Mouse (Mus musculus): ENCODE measurements at regions not wholly inside any gene's neighbourhood (a gene's known extent, or its start where the extent isn't known, plus 50 kb on each side); places are given as distances from the start of the nearest gene placed in this dataset.
"Not testable (repeated sequence)": the region's sequence is repeated elsewhere in the genome, so short reads cannot be mapped to it uniquely, and the experiment has no call there.

DNA sequence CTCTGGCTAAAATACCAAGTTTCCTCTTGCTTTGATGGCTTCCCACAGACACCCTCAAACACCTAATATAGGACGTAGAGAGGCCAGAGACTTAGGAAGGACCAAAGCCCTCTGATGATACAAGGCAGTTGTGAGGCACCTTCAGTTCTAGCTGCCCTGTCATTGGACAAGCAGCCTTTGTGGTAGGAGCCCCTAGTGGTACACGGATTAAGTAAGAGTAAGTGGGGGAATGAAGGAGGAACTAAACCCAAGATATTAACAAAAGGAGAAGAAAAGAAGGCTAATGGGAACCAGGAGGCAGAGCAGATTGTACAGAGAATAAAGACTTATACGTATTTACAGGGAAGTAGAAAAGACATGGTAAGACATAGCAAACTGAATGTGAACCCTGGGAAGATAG is 352.3 kb upstream of the Tmco5 start:
- DNase-seq (ENCODE audit: low spot score), result not testable (repeated sequence)

DNA sequence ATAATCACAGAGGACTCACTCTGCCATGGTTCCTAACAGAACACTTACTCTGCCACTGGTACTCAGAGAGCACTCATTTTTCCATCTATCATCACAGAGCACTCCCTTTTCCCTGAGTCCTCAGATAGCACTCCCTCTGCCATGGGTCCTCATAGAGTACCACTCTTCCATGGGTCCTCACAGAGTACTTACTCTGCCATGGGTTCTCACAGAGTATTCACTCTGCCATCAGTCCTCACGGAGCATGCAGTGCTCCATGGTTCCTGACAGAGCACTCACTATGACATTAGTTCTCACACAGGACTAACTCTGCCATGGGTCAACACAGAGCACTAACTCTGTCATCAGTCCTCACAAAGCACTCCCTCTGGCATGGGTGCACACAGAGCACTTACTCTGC is 342.0 kb upstream of the Tmco5 start:
- DNase-seq (ENCODE audit: low spot score), result no peak

DNA sequence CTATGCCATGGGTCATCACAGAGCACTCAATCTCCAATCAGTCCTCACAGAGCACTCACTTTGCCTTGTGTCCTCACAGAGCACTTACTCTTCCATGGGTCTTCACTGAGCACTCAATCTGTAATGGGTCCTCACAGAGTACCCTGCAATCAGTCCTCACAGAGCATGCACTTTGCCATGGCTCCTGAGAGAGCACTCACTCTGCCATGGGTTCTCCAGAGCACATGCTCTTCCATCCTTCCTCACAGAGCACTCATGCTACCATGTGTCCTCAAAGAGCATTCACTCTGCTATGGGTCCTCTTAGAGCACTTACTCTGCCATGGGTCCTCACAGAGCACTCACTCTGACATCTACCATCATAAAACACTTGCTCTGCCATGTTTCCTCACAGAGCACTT is 319.1 kb upstream of the Tmco5 start:
- DNase-seq (ENCODE audit: low spot score), result no peak

DNA sequence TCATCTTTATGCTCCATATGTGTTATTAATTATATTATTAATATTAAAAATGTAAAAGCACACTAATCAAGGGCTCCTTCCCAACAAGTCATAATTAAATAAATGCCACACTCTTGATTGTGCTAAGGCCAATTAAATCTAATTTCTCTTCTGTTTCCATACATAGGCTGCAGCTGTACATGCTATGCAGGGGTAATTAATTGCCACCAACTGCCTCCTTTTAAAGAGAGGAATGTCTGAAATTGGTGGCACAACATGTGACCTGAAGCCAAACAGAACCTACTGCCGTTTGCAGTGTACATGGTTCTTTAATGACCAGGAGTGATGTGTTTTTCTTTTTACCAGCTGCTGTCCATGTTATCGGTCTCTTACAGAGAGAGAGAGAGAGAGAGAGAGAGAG is 294.5 kb upstream of the Tmco5 start:
- DNase-seq (ENCODE audit: low spot score), result no peak

DNA sequence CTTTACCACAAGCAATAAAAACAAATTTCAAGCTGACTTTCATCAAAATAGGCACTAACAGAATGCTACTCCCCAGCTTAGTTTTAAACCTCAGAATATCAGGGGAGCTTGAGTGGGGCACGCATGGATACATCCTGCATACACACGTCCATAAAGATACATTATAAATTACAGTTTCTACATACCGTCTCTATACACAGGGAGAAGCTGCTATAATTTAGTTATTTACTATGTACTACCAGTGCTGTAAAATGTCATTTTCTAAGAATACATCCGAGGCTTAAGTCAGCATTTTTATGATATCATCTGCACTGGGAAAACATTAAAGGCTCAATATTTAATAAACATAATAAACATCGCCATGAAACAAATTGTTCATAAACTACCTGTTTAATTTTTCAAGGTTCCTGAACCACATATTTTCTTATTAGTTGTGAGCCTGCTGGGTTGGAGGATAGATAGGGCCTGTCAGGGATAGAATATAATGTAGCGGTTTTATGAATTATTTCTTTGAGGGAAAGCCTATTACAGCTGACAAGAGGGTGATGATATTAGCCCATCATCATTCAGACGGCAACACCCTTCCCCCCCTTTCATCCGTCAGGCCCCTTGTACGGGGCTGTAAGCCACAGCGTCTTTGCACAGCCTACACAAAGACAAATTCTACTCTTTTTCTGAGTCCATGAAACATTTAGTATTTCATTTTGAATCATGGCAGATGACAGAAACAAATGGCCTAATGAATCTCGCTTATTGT is 292.1 kb upstream of the Tmco5 start:
- no peak for DNase-seq (ENCODE audit: low spot score)

DNA sequence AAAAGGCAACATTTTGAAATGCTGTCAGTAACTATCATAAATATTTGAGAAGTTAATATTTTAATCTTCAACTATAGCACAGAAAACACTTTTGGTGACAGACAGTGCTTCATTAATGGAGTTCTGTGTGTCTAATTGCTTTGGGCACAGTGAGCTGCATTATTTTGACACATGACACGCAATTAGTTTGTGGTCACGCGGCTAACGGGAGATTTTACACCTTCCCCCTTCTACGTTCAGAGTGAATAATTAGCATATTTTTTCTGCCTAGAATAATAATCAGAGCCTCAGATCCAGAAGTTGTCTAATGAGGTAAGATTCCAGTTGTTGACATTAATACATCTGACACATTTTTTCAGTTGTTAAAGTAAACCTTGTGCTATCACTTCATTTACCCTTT is 272.6 kb upstream of the Tmco5 start:
- no peak for DNase-seq (ENCODE audit: low spot score)

DNA sequence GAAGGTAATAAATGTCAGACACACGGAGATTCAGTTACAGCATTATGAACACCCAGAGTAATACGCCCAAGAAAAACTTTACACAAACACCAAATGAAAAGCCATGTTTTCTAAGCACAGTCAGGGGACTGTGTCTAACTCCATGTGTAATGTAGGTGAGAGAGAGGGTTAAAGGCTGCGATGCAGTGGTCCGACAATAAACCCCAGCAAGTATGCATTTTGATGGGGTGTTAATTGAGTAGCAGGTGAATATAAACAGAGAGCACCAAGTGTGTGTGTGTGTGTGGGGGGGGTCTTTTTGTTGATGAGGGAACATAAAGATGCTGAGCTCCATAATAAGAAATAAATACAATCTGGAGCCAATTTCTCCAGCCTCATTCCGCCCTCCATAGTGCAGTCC is 238.6 kb upstream of the Tmco5 start:
- no peak for DNase-seq (ENCODE audit: low spot score)

DNA sequence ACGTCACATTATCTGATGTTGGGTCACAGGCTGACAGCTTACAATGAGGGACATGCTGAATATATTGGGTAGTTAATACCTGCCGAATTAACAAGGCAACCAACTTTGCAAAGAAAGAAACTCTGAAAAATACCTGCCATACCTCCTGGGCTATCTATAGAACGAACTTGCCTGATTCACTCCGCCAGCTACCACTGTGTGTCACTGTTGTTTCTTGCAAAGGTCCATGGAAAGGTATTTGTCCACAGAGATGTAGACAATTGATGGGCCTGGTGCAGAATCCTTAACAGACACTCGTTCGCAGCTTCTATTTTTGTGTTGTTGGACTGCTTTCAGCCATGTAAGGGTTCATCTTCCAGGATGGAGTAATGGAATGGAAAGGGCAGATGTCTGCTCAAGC is 226.4 kb upstream of the Tmco5 start:
- no peak for DNase-seq (ENCODE audit: low spot score)

DNA sequence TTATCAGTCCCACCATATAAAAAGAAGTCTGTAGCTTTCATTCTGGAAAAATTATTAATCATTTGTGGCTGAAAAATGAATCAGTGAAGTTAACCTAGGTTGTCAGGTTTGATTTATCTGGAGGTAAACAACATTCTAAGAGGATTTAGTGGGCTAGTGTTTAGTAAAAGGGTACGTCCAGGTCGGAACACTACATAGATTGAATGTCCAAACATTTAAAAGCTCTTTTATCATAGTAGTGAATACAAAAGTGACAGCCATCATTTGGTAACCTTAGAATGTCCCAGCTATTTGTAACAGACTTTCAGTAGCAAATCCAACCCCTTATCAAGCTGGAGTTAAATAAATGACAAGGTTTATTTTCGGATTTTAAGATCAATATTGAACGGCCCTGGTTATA is 192.7 kb upstream of the Tmco5 start:
- DNase-seq (ENCODE audit: low spot score), result no peak

DNA sequence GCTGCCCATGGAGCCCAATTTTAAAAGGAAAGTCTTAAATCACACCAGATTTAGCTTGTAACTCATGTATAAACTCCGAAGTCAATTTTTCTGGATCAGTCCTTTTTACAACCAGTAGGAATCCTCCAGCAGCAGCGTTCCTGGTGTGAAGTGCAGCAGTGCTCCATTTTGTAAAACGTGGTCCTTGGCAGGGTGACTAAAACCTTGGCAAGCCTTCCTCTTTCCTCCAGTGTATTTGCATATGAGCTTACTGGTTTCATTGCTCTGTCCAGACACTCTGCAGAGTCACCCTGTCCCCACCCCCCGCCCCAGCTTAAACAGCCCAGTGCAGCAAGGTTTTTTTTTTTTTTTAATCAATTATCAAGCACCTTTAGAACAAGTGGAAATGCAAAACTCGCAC is 180.9 kb upstream of the Tmco5 start:
- DNase-seq (ENCODE audit: low spot score), result no peak

DNA sequence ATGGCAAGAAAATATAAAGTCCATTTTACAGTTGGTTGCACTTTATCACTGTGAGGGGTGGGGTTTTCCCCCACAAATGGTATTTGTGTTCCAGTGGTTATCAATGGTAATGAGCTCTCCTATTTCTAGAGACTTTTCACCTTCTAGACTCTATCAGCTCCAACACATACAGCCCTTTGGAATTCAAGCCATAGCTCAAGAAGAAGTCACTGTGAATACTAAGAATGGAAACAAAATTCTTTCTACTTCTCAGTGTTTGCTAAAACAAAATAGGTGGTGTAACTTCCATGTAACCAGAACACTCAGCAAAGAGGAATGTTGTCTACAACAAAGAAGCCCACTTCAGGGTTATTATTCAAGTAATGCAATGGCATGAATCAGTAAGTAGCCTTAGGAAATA is 173.8 kb upstream of the Tmco5 start:
- no peak for DNase-seq (ENCODE audit: low spot score)

DNA sequence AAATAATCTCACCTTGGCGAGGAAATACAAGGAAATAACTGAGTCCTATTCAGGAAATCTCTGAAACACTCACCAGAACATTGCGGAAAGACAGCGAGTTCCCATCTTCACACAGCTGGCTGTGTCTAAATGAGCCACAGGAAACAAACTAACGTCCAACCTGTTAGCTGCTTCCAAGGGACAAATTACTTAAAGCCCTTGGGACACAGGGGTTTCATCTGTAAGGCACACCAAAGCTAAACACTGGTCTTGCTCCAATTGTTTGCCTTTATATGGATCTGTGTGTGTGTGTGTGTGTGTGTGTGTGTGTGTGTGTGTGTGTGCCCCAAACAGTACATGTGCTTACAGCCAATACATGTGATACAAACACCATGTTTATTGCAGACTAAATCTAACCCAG is 168.9 kb upstream of the Tmco5 start:
- DNase-seq (ENCODE audit: low spot score), result no peak

DNA sequence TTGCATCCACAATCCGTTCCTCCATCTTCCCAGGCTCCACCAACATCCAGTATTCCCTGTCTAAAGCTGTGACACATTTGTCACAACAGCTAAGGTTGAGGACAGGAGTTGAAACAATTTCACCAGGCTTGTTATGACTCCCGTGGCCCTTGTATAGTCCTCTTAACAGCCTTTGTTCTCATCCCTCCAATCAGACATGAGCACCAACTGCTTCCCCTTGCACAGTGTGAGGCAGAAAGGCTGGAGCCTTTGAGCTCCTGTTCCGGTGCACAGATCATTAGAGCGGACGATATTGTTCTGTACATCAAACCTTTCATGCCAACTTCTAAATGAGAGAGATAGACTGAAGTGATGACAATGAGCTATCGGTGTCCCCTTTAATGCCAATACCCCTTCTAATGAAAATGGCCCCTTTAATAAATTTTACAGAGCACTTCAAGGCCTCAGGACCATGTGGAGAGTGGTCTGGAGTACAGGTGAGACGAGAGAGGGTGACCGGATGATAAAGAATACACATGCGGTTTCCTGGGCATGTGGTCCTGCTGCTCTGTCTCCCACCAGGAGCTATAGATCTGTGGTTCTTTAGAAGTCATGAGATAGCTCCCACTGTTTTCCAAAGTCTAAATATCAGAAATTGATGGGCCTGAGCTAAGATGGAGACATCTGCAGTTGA is 161.8 kb upstream of the Tmco5 start:
- DNase-seq (ENCODE audit: low spot score), result no peak

DNA sequence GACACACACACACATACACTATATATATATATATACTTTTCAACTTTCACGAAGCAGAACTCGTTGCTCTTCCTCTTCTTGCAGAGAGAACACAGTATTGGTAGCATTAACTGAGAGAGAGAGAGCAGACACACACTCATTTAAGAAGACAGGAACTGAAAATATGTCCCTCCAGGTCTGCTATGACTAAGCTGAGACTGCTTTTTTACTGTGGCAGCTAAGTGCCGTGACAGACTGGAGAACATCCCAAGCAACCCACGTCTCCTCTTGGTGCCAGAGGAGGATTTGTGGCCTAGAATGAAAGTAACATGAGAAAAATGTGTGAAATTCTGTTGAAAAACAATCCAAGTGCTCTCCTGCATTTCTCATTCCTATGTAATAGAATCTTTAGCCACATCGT is 159.9 kb upstream of the Tmco5 start:
- no peak for DNase-seq (ENCODE audit: low spot score)

DNA sequence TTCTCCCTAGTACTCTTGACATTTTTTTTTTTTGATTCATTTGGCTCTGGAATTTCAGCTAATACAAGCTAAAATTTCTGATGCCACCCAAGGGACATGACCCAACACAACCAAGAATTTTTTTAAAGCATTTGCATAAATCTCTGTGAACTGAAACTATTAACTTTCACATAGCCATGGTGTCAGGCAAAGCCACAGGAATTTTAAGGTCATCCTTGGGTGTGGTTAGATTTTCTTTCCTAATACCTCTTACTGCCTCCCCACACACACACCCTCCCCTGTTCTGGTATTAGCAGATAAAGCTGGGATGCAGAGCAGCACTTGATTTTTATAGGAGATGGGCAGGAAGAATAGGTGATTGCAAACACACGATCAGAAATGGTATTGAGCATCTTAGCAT is 150.9 kb upstream of the Tmco5 start:
- no peak for DNase-seq (ENCODE audit: low spot score)

DNA sequence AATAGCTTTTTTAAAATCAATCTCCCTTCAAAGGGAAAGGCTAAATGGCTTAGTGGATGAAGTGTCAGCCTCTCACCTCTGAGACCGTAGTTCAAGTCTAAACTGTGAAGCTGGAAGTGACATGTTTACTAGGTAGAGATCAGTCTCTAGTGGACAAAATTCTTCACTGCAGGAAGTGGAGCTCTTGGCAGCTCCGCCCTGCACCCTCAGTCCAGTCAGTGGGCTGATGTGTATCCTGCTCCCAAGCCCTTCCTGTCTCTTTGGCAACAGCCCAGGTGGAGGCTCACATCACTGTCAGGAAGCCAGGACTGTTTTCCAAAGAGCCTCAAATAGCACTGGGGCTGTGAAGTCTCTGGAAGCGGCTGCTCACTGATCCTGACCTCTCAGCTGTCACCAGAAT is 142.8 kb upstream of the Tmco5 start:
- peak; percentile 4 for DNase-seq (ENCODE audit: low spot score)

DNA sequence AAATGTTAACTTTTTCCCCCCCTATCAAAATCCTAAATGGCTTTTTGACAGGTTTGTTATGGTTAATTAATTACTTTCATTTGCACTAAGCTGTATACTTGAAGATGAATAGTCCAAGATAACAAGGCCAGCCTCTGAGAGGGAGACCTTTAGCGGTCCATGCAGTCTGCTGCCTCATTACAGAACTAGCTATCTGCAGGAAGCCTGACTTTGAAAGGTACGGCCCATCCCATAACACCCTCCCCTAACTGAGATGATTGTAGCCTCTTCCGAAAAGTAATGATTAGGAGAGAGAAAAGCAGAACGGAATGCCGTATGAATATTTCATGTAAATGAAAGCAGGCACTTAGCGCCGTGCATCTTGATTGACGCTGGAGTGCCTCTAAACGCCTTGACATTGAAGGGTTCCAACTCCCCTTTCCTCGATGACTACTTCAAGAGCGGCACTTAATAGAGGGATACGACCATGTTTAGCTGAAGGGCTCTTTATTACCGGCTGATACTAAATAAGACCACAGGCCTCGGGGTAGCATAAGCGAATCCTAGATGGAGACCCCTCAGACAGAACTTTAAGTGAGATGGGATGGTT is 109.9 kb upstream of the Tmco5 start:
- no peak for DNase-seq (ENCODE audit: low spot score)

DNA sequence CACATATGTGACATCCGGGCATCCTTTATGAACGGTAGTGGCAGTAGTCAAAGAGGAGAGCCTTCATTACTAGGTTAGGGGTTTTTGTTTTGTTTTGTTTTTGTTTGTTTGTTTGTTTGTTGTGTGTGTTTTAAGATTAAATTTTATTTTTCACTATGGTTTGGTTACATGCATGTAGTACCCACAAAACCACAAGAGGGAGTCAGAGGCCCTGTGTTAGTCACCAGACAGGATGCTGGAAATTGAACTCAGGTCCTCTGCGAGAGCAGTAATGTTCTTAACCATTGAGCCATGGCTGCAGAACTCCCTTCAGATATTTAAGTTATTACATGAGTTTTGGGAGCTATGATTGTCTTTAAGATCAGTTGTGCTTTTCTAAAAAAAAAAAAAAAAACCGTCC is 109.3 kb upstream of the Tmco5 start:
- DNase-seq (ENCODE audit: low spot score), result no peak

DNA sequence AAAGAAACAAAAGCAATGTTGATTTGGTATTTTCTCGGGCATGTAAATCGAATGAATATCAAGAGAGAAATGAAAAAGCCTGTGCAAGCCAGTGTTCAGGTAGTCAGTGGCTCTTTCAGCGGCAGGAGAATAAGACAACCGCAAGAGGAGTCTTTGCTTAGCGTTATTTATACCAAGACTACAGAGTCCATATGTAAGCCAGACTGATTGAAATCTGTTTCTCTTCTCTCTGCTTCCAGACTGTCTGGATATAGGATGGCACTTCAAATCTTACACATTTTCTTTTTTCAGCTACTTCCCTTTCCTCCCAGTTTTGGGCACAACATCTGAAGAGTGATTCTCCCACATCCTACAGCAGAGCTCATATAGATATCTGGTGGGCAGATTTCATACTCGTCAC is 105.9 kb upstream of the Tmco5 start:
- no peak for DNase-seq (ENCODE audit: low spot score)

DNA sequence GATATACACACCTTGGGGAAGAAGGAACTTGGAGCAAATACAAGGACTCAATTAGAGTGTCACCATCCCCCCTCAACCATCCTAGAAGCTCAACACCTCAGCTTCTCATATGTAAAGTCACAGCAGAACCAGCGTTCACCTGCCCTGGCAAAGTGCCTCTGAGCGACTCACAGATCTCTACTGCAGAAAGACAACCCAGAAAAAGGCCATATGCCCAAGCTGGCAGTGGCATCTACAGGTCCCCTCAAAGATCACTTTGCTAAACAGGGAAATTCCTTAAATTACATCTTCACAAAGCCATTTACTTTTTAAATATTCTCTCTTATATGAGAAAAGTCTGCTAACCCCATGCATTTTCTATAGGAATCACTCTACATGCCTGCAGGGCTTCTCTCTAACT is 78.3 kb upstream of the Tmco5 start:
- no peak for DNase-seq (ENCODE audit: low spot score)

DNA sequence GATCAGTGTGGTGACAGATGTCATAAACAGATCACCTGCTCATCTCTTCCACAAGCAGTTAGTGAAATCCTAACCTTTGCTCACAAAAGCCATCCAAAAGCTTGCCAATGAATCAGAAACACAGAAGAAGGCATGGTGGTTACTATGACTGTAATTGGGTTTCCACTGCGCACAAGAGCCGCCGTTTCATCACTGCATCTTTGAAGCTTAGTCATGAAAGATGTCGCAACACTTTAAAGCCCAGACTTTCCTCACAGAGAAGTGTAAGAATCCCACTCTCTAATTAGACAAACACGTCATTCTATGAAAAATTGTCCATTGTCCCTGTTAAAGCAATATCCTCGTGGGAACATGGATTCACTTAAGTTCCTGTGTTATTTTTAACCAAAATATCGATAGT is 76.9 kb upstream of the Tmco5 start:
- no peak for DNase-seq (ENCODE audit: low spot score)

DNA sequence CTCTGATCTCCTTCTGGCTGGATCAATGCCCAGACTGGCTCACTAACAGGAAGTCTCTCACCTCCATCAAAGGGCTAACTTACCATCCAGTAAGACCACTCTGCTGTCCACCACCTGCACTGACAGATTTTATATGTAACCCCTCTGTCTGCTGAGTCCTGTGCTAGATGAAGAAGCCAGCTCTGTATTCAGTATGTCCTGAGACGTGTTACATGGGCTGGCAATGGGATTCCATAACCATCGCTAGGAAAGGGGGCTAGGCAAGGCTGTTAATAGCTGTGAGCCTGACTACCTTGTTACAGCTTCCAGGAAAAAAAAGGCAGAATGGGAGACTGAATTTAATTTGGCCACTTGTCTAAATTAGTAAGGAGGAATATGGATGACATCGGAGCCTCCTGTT is 71.3 kb upstream of the Tmco5 start:
- no peak for DNase-seq (ENCODE audit: low spot score)

DNA sequence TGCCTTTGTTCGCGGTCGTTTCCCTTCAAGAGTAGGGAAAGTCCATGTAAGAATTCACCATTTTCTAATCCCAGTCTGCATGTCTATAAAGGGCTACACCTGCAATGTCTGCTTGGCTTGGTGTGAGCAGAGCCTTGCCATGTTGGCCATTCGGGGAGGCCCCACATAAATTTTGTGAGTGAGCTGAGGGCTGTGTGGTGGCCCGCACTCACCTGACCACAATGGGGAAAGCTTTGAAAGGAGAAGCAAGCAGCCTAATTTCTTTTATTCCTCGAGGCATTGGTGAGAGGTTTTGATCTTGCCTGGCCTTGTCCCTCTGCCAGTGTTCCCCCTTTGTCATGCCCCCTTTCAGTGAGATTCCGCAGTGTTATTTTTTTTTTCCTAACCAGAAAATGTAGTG is 70.9 kb upstream of the Tmco5 start:
- no peak for DNase-seq (ENCODE audit: low spot score)

DNA sequence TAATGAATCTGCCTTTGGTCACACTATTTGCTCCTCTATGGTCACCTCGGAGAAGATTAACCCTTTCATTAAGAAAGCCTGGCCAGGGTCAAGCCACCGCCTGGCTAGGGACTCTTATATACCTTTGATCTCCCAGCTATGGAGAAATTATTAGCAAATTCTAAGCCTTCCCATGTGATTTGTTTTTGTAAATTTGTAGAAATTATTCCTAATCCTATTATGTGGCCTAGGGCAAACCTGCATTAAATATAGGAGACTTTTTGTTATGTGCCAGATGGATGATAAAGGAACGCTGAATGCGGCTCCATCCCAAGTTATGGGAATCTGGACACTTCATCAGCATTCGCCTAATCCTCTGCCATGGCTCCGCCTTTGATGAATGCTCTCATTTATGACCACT is 70.4 kb upstream of the Tmco5 start:
- DNase-seq (ENCODE audit: low spot score), result no peak

All from urinary bladder, postnatal 25 days (tissue).